Mouse (Mus musculus) heart, adult 2 months (tissue): ENCODE results near the gene Pimreg.

Experiments
- CTCF ChIP-seq: fragments of 200-600 bp; IDR thresholded peaks from 2 replicates; pipeline ENCODE4 v1.8.1; 2022; ENCODE audit warnings: antibody characterized with exemption, mild to moderate bottlenecking, moderate library complexity
- EP300 ChIP-seq: fragments of 200-500 bp; IDR thresholded peaks from 2 replicates; pipeline ENCODE4 v1.6.1; 2011; ENCODE audit warnings: low read depth, low read length, control low read depth; ENCODE audit not compliant: insufficient read depth
- POLR2A ChIP-seq: fragments of 200-500 bp; IDR thresholded peaks from 2 replicates; pipeline ENCODE4 v1.6.1; 2011; ENCODE audit warnings: mild to moderate bottlenecking, low read depth, low read length, control low read depth; ENCODE audit not compliant: insufficient read depth

DNA sequence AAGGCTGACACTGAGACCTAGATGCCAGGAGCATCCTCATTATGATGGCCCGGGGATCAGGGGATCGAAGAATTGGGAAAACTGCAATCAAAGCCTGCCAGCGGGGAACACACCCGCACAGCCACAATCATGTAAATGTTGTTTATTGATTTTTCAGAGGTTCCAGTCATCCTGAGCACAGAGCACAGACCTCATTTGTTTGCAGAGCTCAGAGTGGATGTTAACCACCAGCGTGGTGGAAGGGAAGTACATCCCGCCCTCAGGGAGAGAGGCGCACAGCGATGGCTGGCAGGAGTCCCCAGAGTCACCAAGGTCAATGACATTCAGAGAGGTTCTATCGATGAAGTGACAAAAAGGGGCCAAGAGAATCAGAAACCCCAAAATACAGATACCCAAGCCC is 14.0 kb upstream of the Pimreg start:
- TF ChIP-seq CTCF (no peak), POLR2A (no peak), EP300 (no peak)
